Mouse (Mus musculus): ENCODE results near the gene Zfc3h1. TPM values are rescaled to one million over a fixed set of nuclear protein-coding genes. Genes with fewer than 3 reads are reported as not detected.
A peak's percentile ranks its signal among the peaks of the same experiment; 100 is the strongest.

Gene Zfc3h1
- total RNA-seq (2017) = 39.7 and 62.4 TPM in 2 replicates

DNA sequence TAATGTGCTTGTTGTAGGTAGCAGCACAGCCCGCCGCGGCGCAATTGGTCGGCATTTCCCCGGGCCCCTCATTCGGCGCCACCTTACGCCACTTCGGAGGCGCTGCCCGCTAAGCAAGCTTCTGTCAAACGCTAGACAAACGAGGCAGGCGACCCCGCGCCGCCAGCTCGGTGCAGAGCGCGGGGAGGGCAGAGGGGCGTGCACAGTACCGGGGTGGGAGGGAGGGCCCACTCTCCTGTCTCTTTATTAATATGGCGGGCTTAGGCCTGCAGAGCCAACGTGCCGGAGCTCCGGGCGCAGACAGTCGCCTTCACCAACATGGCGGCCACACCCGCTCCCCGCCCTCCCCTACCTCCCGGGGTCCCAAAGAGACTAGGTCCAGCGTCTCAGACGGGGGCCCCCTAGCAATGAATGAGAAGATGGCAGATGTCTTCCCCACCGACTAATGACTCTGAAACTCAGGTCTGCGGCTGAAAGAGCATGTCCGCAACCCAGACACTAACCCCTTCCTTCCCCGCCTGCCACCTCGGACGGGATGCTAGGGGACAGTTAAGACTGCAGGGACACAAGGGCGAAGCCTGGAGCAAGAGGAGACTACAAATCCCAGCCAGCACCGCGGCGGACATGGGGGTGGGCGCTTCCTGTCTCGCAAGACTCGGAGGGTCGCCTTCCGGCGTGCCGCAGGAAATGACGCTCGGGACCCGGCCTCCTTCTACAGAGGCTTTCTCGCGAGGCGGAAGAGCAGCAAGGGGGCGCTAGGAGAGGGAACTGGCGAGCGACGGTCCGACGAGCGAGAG lies at the start of gene Zfc3h1, which contains the start of gene Thap2:
Gene Zfc3h1 (plus strand): TSS at position 739 of the 797 bp plus-strand sequence.
Gene Thap2 (minus strand): TSS at position 223 of the 797 bp plus-strand sequence.
- peak; percentile 91 for ATAC-seq (replicated peaks; ENCODE audit: low read depth, poor library complexity, severe bottlenecking)

GRCm38 (mm10) chr10:115336901-115337300 lies 47.9 kb upstream of the Zfc3h1 start:
- ATAC-seq (replicated peaks; ENCODE audit: low read depth, poor library complexity, severe bottlenecking) = no peak

GRCm38 (mm10) chr10:115339820-115340328 lies 44.9 kb upstream of the Zfc3h1 start:
- ATAC-seq (replicated peaks; ENCODE audit: low read depth, poor library complexity, severe bottlenecking) = peak; percentile 60

DNA sequence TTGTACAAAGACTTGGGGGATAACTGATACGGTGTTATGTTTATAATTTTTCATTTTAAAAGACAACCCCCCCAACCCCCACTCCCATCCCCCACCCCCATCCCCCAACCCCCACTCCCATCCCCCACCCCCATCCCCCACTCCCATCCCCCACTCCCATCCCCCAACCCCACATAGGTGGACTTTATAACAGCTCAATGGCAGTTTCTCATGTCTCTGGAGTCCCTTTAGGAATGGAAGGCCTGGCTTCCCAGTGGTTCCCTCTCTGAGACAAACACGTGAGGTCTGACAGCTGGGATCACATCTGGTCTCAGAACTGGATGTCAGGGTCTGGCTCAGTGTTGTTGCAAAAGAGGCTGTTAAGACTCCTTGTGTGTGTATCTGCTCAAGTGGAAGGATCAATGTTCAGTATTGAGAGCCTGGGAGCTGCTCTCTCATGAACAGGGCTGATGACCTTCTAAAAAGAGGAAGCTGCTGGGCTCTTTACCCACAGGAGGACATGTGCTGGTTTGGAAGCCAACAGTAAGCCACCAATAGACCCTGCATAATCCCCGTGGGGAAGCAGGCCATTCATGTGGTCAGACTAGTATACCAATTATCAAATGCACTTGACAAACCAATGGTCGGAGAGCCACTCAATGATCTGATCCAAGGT lies 41.9 kb upstream of the Zfc3h1 start:
- peak; percentile 94 for ATAC-seq (replicated peaks; ENCODE audit: low read depth, poor library complexity, severe bottlenecking)

DNA sequence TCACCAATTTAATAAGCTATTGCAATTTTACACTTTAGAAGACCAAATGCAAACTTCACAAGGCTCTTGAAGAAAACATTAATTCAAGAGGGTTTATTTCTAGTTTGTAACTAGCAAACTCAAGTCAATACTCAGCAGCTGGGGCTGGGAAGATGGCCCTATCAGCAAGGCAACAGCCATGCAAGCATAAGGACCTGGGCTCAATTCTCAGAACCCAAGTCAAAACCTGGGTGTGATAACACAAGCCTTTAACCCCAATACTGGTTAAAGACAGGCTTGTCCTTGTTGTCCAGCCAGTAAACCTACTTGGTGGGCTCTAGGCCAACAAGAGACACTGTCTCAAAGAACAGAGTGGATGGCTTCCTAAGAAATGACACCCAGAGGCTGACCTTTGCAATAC lies 38.3 kb upstream of the Zfc3h1 start:
- ATAC-seq (replicated peaks; ENCODE audit: low read depth, poor library complexity, severe bottlenecking) = no peak

DNA sequence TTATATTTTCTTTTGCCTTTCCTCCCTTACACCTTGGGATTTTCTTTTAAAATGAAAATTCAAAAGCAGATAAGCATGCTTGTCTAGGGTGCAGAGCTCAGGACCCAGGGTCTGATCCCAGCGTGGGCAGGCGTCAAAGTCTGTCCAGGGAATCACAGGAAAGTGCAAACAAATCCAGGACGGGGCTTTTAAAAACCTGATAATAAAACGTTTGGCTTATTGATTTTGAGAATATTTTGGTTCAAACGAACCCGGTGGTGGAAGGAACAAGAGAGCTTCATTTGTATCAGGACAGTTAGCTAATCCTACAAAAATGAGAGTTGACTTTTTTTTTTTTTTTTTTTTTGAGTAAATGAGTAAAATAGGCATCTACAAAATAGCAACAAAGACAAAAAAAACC lies 36.6 kb upstream of the Zfc3h1 start:
- ATAC-seq (replicated peaks; ENCODE audit: low read depth, poor library complexity, severe bottlenecking) = no peak

GRCm38 (mm10) chr10:115349029-115349428 lies 35.7 kb upstream of the Zfc3h1 start:
- no peak for ATAC-seq (replicated peaks; ENCODE audit: low read depth, poor library complexity, severe bottlenecking)

DNA sequence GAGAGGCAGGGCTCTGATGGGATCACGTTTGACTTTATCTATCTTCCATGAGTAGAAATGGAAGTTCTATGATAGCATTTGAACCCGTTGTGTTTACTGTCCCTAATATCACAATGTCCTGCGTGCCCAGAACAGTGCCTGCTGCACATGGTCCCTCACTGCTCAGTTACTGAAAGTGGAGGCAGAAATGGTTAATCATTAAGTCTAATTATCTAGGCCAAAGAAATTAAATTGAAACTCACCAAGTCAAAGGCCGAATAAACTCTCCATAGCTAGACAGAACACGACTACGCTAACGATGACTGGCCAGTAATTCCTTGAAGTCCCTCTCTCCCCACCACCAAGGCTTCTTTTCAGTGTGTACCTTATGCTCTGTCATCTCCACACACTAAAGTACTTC lies 35.2 kb upstream of the Zfc3h1 start:
- no peak for ATAC-seq (replicated peaks; ENCODE audit: low read depth, poor library complexity, severe bottlenecking)

DNA sequence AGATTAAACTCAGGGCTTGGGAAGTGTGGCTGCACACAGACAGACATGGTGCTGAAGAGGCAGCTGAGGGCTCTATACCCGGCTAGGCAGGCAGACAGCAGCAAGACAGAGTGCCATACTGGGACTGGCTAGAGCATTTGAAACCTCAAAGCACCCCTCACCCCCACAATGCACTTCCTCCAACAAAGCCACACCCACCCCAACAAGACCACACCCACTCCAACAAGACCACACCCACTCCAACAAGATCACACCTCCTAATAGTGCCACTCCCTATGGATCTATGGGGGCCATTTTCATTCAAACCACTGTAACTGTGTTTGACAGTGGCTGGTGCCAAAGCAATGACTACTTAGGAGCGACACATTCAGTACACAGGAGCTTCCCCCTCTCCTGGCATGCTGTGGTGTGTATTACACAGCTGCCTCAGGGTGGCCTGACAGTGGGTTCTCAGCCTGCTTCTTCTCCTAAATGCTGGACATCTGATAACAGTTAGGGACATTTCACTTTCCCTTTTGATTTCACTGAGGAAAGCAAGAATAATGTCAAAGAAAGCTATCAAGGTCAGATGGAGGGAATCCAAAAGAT lies 33.9 kb upstream of the Zfc3h1 start:
- peak; percentile 76 for ATAC-seq (replicated peaks; ENCODE audit: low read depth, poor library complexity, severe bottlenecking)

DNA sequence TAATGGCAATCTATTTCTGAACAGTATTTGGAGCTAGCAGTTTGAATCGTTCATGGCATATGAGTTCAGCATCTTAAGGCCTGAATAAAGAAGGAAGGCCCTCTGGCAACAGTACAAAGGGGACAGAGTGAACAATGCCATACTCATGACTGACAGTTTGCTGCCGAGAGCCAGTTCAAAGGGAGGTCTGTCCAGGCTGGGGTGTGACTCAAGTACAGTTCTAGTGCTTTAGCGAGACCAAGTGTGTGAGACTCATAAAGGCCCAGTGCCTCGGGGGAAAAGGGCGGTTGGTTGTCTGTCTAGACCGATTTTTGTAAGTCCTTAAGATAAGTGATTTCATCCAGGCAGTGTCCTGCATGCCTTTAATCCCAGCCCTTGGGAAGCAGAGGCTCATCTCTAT lies 30.2 kb upstream of the Zfc3h1 start:
- no peak for ATAC-seq (replicated peaks; ENCODE audit: low read depth, poor library complexity, severe bottlenecking)

DNA sequence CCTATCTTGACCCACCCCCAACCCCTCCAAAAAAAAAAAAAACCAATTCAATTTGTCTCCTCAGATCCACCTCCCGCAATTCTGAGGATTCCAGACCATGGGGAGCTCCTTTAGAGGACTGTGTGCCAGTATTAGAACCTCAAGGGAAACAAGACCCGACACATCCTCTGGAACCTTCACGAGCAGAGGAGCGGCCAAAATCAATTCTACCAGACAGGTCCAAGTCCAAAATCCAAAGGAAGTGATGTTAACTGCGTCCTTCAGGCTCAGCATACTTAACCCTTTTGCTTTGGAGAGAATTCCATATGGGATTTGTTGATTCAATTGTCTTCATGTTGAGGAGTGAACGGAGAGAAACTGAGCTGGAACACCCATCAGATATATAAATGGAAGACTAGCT lies 29.7 kb upstream of the Zfc3h1 start:
- ATAC-seq (replicated peaks; ENCODE audit: low read depth, poor library complexity, severe bottlenecking) = no peak

DNA sequence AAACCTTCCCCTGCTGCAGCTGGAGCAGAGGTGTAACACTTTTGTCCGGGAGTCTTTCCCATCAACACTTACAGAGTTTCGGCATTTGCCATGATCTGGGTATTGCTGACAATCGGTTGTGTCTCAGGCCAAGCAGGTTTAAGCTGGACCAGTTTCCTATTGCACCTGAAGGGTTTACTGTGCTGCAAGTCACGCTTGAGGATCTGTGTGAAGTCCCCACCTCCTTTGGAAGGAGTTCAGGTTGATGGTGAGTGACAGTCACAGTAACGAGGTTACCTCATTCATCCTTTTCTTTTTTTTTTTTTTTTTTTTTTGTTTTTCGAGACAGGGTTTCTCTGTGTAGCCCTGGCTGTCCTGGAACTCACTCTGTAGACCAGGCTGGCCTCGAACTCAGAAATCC lies 28.7 kb upstream of the Zfc3h1 start:
- ATAC-seq (replicated peaks; ENCODE audit: low read depth, poor library complexity, severe bottlenecking) = no peak

GRCm38 (mm10) chr10:115358216-115358919 lies 26.4 kb upstream of the Zfc3h1 start:
- ATAC-seq (replicated peaks; ENCODE audit: low read depth, poor library complexity, severe bottlenecking) = no peak

- no peak for ATAC-seq (replicated peaks; ENCODE audit: low read depth, poor library complexity, severe bottlenecking)
Observed at GRCm38 (mm10) chr10:115359066-115359465, 25.7 kb upstream of the Zfc3h1 start.

DNA sequence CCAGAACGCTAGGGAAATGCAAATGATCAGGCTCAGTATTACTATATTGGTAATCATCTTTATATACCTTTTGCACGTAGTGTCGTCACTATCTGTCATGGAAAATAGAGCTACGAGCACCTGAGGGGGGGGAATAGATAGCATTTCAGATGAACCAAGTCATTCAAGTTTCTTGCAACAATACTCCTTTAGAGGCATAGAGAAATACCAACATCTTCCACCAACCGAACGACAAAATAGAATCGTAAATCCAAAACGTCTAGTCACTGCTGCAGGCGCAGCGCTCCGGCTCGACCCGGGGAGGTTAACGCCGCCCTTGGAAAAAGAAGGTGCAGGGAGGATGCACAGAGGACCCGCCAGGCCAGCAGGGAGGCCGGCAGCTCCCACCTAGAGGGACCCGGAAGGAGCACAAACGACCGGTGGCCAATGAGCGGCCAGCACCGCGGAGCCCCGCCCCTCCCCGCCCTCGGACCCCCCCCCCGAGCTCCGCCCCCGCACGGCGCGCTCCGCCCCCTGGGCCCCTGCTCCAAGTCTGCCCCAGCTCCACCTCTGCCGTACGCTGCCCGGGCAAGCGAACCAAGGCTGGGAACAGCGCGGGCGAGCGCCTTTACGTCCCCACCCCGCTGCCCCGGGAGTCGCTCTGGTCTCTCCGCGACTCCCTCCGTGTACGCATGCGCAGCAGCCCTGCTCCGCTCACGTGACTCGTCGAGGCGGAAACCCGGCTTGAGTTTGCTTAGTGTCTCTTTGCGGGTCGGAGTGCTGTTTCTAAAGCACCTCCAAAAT lies 22.7 kb upstream of the Zfc3h1 start, which contains the start of gene Tmem19:
Gene Tmem19 (minus strand): TSS at position 662 of the 783 bp plus-strand sequence.
- peak; percentile 96 for ATAC-seq (replicated peaks; ENCODE audit: low read depth, poor library complexity, severe bottlenecking)

GRCm38 (mm10) chr10:115362623-115362964 lies 22.2 kb upstream of the Zfc3h1 start:
- ATAC-seq (replicated peaks; ENCODE audit: low read depth, poor library complexity, severe bottlenecking) = peak; percentile 20

DNA sequence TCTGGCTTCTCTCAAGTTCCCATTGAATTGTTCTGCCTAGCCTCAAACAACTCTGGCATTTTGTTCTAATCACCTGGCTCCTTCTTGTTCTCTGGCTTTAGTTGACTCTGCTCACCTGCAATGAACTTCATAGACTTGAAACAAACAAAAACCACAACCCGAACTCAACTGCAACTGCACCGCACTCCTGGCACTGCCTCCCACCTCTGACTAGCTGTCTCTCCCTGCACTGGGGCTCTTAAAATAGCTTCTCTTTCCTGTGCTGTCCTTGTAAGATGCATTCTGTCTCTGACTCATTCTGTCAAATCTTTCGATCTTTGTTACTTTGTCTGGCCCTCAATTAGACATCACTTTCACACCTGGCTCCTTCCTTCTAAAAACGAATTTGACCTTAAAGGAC lies 21.6 kb upstream of the Zfc3h1 start:
- ATAC-seq (replicated peaks; ENCODE audit: low read depth, poor library complexity, severe bottlenecking) = no peak

DNA sequence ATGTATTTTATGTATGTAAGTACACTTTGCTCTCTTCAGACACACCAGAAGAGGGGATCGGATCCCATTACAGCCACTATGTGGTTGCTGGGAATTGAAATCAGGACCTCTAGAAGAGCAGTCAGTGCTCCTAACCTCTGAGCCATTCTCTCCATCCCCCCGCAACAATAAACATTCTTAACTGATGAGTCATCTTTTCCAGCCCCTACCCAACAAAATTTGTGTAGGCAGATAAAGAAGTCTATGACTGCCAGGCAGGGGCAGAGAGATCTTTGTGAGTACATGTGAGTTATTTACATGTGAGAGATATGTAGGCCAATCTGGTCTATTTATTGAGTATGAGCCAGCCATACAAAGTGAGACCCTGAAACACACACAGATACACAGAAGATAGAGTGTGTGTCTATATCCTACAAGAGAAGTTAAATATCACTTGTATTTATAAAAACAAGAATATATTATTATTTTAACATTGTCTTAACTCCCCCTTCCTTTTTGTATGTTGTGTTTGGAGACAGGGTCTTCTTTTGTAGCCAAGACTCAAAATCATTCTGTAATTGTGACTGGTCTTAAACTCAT lies 3.2 kb upstream of the Zfc3h1 start:
- no peak for ATAC-seq (replicated peaks; ENCODE audit: low read depth, poor library complexity, severe bottlenecking)

Data from common myeloid progenitor, adult 5-6 weeks (primary cell).